Mouse (Mus musculus) cerebellum, adult 2 months (tissue): ENCODE data around the gene Gm11634. TPM values are rescaled to one million over a fixed set of nuclear protein-coding genes. Genes with fewer than 3 reads are reported as not detected.
"Not testable (repeated sequence)": the region's sequence is repeated elsewhere in the genome, so short reads cannot be mapped to it uniquely, and the experiment has no call there.

Source experiments
- DNase-seq, 2 experiments: peaks; one replicate each; pipeline ENCODE4 v3.0.0; 2021
- H3K27ac ChIP-seq: fragments of 200-500 bp; 2 replicates; pipeline ENCODE4 v1.5.1; 2012; ENCODE audit warnings: low read length, control low read depth, inconsistent platforms; ENCODE audit not compliant: insufficient read depth
- H3K27me3 ChIP-seq: fragments of 200-500 bp; 2 replicates; pipeline ENCODE4 v1.6.1; 2012; ENCODE audit warnings: inconsistent platforms, mild to moderate bottlenecking, low read length, moderate library complexity; ENCODE audit not compliant: control insufficient read depth, insufficient read depth
- H3K4me1 ChIP-seq: fragments of 200-500 bp; 2 replicates; pipeline ENCODE4 v1.6.1; 2011; ENCODE audit warnings: low read length; ENCODE audit not compliant: control insufficient read depth, insufficient read depth
- H3K4me3 ChIP-seq: fragments of 200-500 bp; replicated peaks from 2 replicates; pipeline ENCODE3; 2011; ENCODE audit warnings: mild to moderate bottlenecking, low read depth, low read length, control low read depth; ENCODE audit not compliant: insufficient read depth
- CTCF ChIP-seq: fragments of 200-500 bp; IDR thresholded peaks from 2 replicates; pipeline ENCODE4 v1.5.1; 2011; ENCODE audit warnings: low read depth, mild to moderate bottlenecking, control low read depth, low read length, moderate library complexity, borderline replicate concordance; ENCODE audit not compliant: insufficient read depth
- POLR2A ChIP-seq: fragments of 200-500 bp; IDR thresholded peaks from 2 replicates; pipeline ENCODE4 v1.6.1; 2011; ENCODE audit warnings: low read length, control low read depth, borderline replicate concordance; ENCODE audit not compliant: insufficient read depth
- WGBS: fragments of 180-500 bp; shearing (Covaris S2); methylation state at CpG from one replicate; pipeline ENCODE4 v1.1.7; 2018; 5-methylcytosine and 5-hydroxymethylcytosine counted together
- polyA plus RNA-seq: library from polyadenylated mRNA; depleted of rRNA; stranded (reverse); fragments of >200 nt; gene quantifications from 2 replicates; pipeline ENCODE4 v1.2.3, GENCODE M21; 2012

The Gm11634 gene
- polyA plus RNA-seq, 1 experiment = not detected

DNA sequence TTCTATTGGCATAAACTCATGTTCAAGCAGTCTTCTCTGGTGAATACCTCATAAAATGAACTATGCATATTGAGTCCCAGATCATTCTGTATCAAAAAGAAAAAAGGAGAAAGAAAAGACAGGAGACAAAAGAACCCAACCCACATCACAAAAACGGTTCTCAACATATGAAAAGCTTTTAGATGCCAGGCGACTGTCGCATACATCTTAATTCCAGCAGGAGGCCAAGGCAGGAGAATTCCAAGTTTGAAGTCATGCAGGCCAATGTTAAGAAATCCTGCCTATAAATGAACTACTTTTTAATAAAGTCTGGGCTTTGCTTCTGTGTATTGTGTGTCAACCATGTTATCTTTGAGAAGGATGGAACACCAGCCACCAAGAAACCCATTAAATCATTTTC, 5.1 kb upstream of the Gm11634 start:
- no peaks in the 10 kb centered on the region for H3K27me3 ChIP-seq
- no peak for DNase-seq
- no peaks in the 10 kb centered on the region; the same call in 1 of the 2 replicates for H3K4me1 ChIP-seq
- no peak overlapping the region for H3K27ac ChIP-seq
- H3K4me3 ChIP-seq = no peak overlapping the region
- 17% methylated on average over 3 of the region's 3 CpGs for WGBS
- TF ChIP-seq POLR2A (no peak), CTCF (no peak)

DNA sequence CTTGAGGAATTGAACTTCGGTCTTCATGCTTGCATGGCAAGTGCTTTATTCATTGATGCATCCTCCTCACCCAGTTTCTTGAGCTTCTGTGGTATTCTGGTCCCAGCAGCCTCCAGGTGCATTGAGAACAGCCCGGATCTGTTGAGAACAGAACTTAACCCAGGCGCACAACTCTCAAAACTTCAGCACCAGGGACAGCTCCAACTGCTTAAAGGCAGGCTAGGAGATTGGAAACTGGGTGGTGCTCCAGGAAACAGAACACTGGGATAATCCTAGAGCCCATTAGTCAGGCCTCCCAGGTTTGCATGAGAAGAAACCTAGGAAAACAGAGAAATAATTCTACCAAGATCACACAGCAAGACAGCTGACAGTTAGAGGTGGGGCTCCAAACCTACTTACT, 3.4 kb upstream of the Gm11634 start:
- DNase-seq = no peak
- no peaks in the 10 kb centered on the region; the same call in 1 of the 2 replicates for H3K4me1 ChIP-seq
- TF ChIP-seq POLR2A = no peak
- TF ChIP-seq CTCF = no peak
- no peak overlapping the region for H3K27ac ChIP-seq
- H3K4me3 ChIP-seq = no peak overlapping the region
- WGBS = 35% methylated on average over 3 of the region's 3 CpGs
- H3K27me3 ChIP-seq = no peaks in the 10 kb centered on the region

DNA sequence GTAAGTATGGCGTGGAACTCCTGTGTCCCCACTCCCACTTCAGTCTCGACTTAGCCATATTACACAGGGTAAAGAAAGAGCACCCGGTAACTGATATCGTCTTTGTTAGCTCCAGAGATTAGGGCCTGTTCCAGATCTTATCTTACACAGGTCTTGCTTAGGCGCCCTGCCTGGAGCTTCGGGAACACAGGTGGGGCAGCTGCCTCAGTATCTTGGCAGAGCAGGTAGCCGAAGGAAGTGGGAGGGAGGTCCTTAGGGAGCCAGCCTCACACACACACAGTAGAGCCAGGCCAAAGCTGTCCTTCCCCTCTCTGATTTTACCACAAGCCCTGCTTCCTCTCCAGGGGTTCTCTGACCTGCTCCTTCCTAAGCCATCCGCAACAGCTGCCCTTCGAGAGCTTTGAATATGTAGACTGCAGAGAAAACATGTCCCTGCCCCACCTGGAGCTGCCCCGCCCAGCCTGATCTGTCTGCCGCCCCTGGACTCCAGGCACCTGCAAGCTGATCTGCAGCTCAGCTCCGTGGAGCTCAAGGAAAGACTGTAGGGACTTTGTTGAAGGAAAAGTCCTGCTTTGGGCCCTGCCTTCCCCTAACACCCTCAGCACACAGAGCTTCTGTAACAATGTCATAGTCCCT, 8.9 kb downstream of the Gm11634 start:
- no peak for DNase-seq
- WGBS = 83% methylated on average over 12 of the region's 12 CpGs
- no peak for TF ChIP-seq POLR2A
- TF ChIP-seq CTCF = no peak
- Histone ChIP-seq H3K27ac (no peak overlapping the region), H3K27me3 (no peaks in the 10 kb centered on the region), H3K4me1 (no peaks in the 10 kb centered on the region), H3K4me3 (no peak overlapping the region)

DNA sequence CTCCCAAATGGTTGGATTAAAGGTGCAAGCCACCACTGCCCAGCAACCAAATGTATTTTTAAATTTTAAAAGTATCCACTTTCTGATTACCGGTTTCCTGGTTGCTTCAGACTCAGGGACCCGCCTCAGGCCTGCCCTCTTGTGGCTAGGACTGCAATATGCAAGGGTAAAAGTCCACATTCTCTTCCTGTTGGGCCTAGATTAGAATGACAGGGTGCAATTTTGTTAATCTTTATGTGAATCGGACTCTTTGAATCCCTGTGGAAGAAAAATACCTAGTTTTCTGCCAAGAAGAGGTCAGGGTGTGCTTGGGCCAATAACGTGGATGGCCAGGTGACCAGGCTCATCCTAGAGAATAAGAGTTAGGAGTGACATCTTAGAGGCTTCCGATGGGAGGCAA, 9.6 kb downstream of the Gm11634 start:
- no peak overlapping the region for H3K27ac ChIP-seq
- TF ChIP-seq CTCF = peak; percentile 72; the same call in 1 of the 2 replicates
- TF ChIP-seq POLR2A = no peak

DNA sequence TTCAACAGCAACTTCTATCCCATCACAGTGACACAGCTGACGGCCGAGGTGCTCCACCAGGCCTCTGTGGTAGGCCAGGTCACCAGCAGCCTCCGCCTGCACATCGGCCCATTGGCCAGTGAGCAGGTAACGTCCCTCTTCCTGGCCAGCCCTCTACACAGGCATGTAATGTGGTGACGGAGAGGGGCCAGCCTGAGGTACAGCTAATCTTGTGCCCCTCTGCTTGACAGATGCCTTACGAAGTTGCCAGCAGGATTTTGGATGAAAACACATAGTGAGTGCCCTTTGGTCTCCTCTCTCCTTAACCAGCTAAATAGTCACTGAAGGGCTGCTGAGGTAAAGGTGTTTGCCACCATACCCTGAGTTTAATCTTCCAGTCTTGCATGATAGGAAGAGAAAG, 10.2 kb downstream of the Gm11634 start:
- H3K27me3 ChIP-seq = no peaks in the 10 kb centered on the region
- no peak for DNase-seq
- H3K4me3 ChIP-seq = no peak overlapping the region
- no peaks in the 10 kb centered on the region for H3K4me1 ChIP-seq
- TF ChIP-seq CTCF (no peak), POLR2A (no peak)
- WGBS = 91% methylated on average over 7 of the region's 7 CpGs
- no peak overlapping the region for H3K27ac ChIP-seq

More for the DNA sequence above, 9.6 kb downstream of the Gm11634 start:
- no peak overlapping the region for H3K4me3 ChIP-seq
- WGBS = 29% methylated on average over 5 of the region's 5 CpGs
- peak; percentile 33 to 52 for DNase-seq
- no peaks in the 10 kb centered on the region for H3K27me3 ChIP-seq
- no peaks in the 10 kb centered on the region for H3K4me1 ChIP-seq

DNA sequence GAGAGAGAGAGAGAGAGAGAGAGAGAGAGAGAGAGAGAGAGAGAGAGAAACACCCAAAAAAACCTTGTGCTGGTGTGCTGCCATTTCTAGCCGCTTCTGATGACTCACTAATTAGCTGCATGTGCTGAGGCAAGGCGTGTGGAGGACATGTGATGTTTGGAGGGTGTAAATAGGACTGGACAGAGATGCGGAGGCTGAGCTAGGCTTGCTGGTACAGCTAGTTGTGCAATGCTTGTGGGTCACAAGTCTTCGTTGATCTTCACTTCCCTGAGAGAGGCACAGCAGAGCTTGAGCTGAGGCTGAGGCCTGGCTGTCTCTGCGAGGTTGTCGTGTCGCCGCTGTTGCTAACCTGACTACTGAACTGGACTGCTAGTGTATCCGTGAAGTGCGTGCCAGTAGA, 11.4 kb downstream of the Gm11634 start:
- DNase-seq = no peak
- no peak overlapping the region for H3K4me3 ChIP-seq
- no peak overlapping the region for H3K27ac ChIP-seq
- 88% methylated on average over 10 of the region's 10 CpGs for WGBS
- TF ChIP-seq CTCF = no peak
- TF ChIP-seq POLR2A = no peak
- H3K4me1 ChIP-seq = no peaks in the 10 kb centered on the region
- no peaks in the 10 kb centered on the region for H3K27me3 ChIP-seq

DNA sequence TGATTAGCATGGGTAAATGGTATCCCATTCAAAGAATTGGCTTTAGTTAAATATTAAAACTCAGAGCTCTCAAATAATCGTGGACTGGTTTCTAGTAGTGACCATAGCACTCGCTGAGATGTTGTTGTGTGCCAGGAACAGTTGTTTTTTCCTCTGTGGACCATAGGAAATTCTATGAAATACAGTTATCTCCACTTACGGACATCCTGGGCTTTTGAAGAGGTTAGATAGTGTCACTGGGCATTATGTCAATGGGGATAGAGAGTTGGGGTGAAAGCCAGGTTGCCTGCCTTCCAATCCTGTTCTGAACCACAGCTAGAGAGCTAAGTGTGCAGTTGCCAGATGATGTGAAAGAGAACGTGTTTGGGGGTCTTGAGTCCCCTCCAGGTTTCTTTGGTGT, 13.3 kb downstream of the Gm11634 start:
- Histone ChIP-seq H3K4me1 (no peaks in the 10 kb centered on the region; the same call in 1 of the 2 replicates), H3K27ac (no peak overlapping the region), H3K4me3 (no peak overlapping the region), H3K27me3 (no peaks in the 10 kb centered on the region)
- no peak for DNase-seq
- TF ChIP-seq CTCF (no peak), POLR2A (no peak)
- 74% methylated on average over 4 of the region's 4 CpGs for WGBS

DNA sequence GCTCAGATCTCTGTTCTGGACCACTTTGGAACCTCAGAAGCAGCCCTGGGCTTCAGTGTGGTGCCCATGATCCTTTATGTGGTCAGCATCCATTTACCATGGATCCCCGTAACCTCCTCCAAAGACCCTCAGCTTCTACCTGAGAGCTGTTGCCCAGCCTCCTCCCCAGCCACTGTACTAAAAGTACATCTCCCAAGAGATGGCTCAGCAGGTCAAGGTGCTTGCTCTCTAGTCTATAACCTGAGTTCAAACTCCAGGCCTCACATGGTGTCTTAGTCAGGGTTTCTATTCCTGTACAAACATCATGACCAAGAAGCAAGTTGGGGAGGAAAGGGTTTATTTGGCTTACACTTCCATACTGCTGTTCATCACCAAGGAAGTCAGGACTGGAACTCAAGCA, 14.0 kb downstream of the Gm11634 start:
- 97% methylated on average over 1 of the region's 1 CpGs for WGBS
- not testable (repeated sequence) for DNase-seq, H3K4me1 ChIP-seq, H3K27ac ChIP-seq, H3K4me3 ChIP-seq, H3K27me3 ChIP-seq
